Mouse (Mus musculus) forebrain, embryonic 16.5 days (tissue): Measurements from ENCODE around the gene Plk3. TPM values are rescaled to one million over a fixed set of nuclear protein-coding genes. Genes with fewer than 3 reads are reported as not detected.

Source experiments
- ATAC-seq: fragments of 200-750 bp; cut with Nextera tagmentation; 2 replicates; pipeline ENCODE4 v1.8.0; 2017; ENCODE audit warnings: mild to moderate bottlenecking, moderate library complexity
- H3K27ac ChIP-seq: fragments of 300-500 bp; sonication (generic); 2 replicates; pipeline ENCODE4 v1.5.1; 2014; ENCODE audit warnings: low read length, control low read depth
- H3K27me3 ChIP-seq: fragments of 300-500 bp; sonication (generic); replicated peaks from 2 replicates; pipeline ENCODE4 v1.6.1; 2014; ENCODE audit warnings: low read length; ENCODE audit not compliant: control insufficient read depth, insufficient read depth
- H3K36me3 ChIP-seq: fragments of 300-500 bp; sonication (generic); 2 replicates; pipeline ENCODE4 v1.6.1; 2014; ENCODE audit not compliant: control insufficient read depth, insufficient read depth
- H3K4me1 ChIP-seq: fragments of 300-500 bp; sonication (generic); replicated peaks from 2 replicates; pipeline ENCODE4 v1.6.1; 2014; ENCODE audit warnings: low read length; ENCODE audit not compliant: control insufficient read depth, insufficient read depth
- H3K4me2 ChIP-seq: fragments of 300-500 bp; sonication (generic); 2 replicates; pipeline ENCODE4 v1.6.1; 2014; ENCODE audit warnings: mild to moderate bottlenecking, low read length, control low read depth
- H3K4me3 ChIP-seq: fragments of 300-500 bp; sonication (generic); replicated peaks from 2 replicates; pipeline ENCODE4 v1.5.1; 2014; ENCODE audit warnings: mild to moderate bottlenecking, low read length, control low read depth
- H3K9ac ChIP-seq: fragments of 300-500 bp; sonication (generic); replicated peaks from 2 replicates; pipeline ENCODE4 v1.6.1; 2014; ENCODE audit warnings: low read depth, low read length, control low read depth
- H3K9me3 ChIP-seq: fragments of 300-500 bp; sonication (generic); 2 replicates; pipeline ENCODE4 v1.6.1; 2016; ENCODE audit warnings: low read length; ENCODE audit not compliant: control insufficient read depth
- WGBS: fragments of 180-500 bp; shearing (Covaris S2); extraction: QIAGEN DNeasy Blood & Tissue Kit; methylation state at CpG from one replicate; pipeline ENCODE4 v1.1.7; 2014; 5-methylcytosine and 5-hydroxymethylcytosine counted together
- polyA plus RNA-seq: library from polyadenylated mRNA; unstranded; fragments of >200 nt; fragmentation: Nextera tagmentation; extraction: Ambion mirVana; gene quantifications from 2 replicates; pipeline ENCODE4 v1.2.1, GENCODE M21; 2015

Plk3 gene
- polyA plus RNA-seq, 1 experiment from 2014 or later = 10.2 TPM

- 5% methylated on average over 7 of the region's 7 CpGs for WGBS
- peak; percentile 19; the same call in 1 of the 2 replicates for ATAC-seq
- Histone ChIP-seq H3K27ac (no peak overlapping the region), H3K4me1 (peaks cover 20% of the 10 kb centered on the region), H3K9me3 (no peaks in the 10 kb centered on the region), H3K4me3 (peak overlapping the region; percentile 66), H3K36me3 (no peaks in the 10 kb centered on the region), H3K9ac (no peak overlapping the region; the same call in none of the 2 replicates), H3K27me3 (0 out of 2 replicates have a peak, but pooled peaks cover 4% of the 10 kb centered on the region), H3K4me2 (peak overlapping the region; percentile 93)
These were observed 1.6 kb downstream of the Plk3 start for GRCm38 (mm10) chr4:117131890-117132793.

GRCm38 (mm10) chr4:117131198-117131597 lies 2.6 kb downstream of the Plk3 start:
- Histone ChIP-seq H3K4me2 (no peak overlapping the region), H3K36me3 (no peaks in the 10 kb centered on the region), H3K27ac (no peak overlapping the region), H3K9me3 (no peaks in the 10 kb centered on the region), H3K9ac (no peak overlapping the region), H3K27me3 (0 out of 2 replicates have a peak, but pooled peaks cover 4% of the 10 kb centered on the region), H3K4me1 (peaks cover 21% of the 10 kb centered on the region), H3K4me3 (no peak overlapping the region)
- 43% methylated on average over 6 of the region's 6 CpGs for WGBS
- ATAC-seq = no peak

- peaks cover 25% of the 10 kb centered on the region for H3K4me1 ChIP-seq
- no peak overlapping the region for H3K4me2 ChIP-seq
- ATAC-seq = no peak
- 38% methylated on average over 6 of the region's 6 CpGs for WGBS
- no peaks in the 10 kb centered on the region for H3K36me3 ChIP-seq
- H3K27ac ChIP-seq = no peak overlapping the region
- no peak overlapping the region for H3K4me3 ChIP-seq
- no peak overlapping the region for H3K9ac ChIP-seq
- H3K27me3 ChIP-seq = 0 out of 2 replicates have a peak, but pooled peaks cover 3% of the 10 kb centered on the region
- H3K9me3 ChIP-seq = no peaks in the 10 kb centered on the region
These were observed 3.0 kb downstream of the Plk3 start for GRCm38 (mm10) chr4:117130790-117131189.

GRCm38 (mm10) chr4:117127991-117128686 lies 5.6 kb downstream of the Plk3 start:
- Histone ChIP-seq H3K4me1 (peaks cover 30% of the 10 kb centered on the region), H3K27ac (no peak overlapping the region), H3K9me3 (no peaks in the 10 kb centered on the region), H3K9ac (no peak overlapping the region), H3K4me3 (no peak overlapping the region), H3K4me2 (no peak overlapping the region), H3K36me3 (no peaks in the 10 kb centered on the region), H3K27me3 (no peaks in the 10 kb centered on the region)
- WGBS = 89% methylated on average over 33 of the region's 33 CpGs
- ATAC-seq = no peak

GRCm38 (mm10) chr4:117126675-117127290 lies 7.0 kb downstream of the Plk3 start, which contains the start of gene Tctex1d4:
TSS of gene Tctex1d4 (plus strand) at chr4:117126794.
- peaks cover 17% of the 10 kb centered on the region for H3K4me1 ChIP-seq
- 86% methylated on average over 9 of the region's 9 CpGs for WGBS
- H3K4me2 ChIP-seq = no peak within 1 kb of the TSS
- H3K9ac ChIP-seq = peak within 1 kb of the TSS; percentile 22
- H3K9me3 ChIP-seq = no peaks in the 10 kb centered on the region
- H3K36me3 ChIP-seq = no peaks in the 10 kb centered on the region
- ATAC-seq = no peak
- H3K27ac ChIP-seq = peak within 1 kb of the TSS; percentile 54
- H3K27me3 ChIP-seq = no peaks in the 10 kb centered on the region
- no peak within 1 kb of the TSS for H3K4me3 ChIP-seq

- H3K27ac ChIP-seq = peak overlapping the region; percentile 54; the same call in 1 of the 2 replicates
- H3K4me2 ChIP-seq = no peak overlapping the region
- H3K9ac ChIP-seq = peak overlapping the region; percentile 22; the same call in 1 of the 2 replicates
- ATAC-seq = peak; percentile 4; the same call in 1 of the 2 replicates
- H3K4me1 ChIP-seq = peaks cover 14% of the 10 kb centered on the region
- no peaks in the 10 kb centered on the region for H3K36me3 ChIP-seq
- no peaks in the 10 kb centered on the region for H3K9me3 ChIP-seq
- no peaks in the 10 kb centered on the region for H3K27me3 ChIP-seq
- WGBS = 52% methylated on average over 15 of the region's 15 CpGs
- H3K4me3 ChIP-seq = no peak overlapping the region
These were observed 7.7 kb downstream of the Plk3 start for GRCm38 (mm10) chr4:117125910-117126674.

- Histone ChIP-seq H3K4me1 (peaks cover 14% of the 10 kb centered on the region), H3K9ac (peak within 1 kb of the TSS; percentile 22), H3K36me3 (no peaks in the 10 kb centered on the region), H3K4me3 (no peak within 1 kb of the TSS), H3K4me2 (peak within 1 kb of the TSS; percentile 2; the same call in 1 of the 2 replicates), H3K27ac (peak within 1 kb of the TSS; percentile 54), H3K27me3 (no peaks in the 10 kb centered on the region), H3K9me3 (no peaks in the 10 kb centered on the region)
- WGBS = 25% methylated on average over 8 of the region's 8 CpGs
- peak; percentile 52 for ATAC-seq
These were observed 8.3 kb downstream of the Plk3 start, which contains the start of gene Btbd19 for GRCm38 (mm10) chr4:117125348-117125909. TSS of gene Btbd19 (minus strand) at chr4:117125725.
